Mouse (Mus musculus) layer of hippocampus, adult 11-12 months (tissue): Measurements from ENCODE around the gene Ifrd1.
"Not testable (repeated sequence)": the region's sequence is repeated elsewhere in the genome, so short reads cannot be mapped to it uniquely, and the experiment has no call there.

Experiments
- DNase-seq: peaks from one replicate; pipeline ENCODE4 v3.0.0; 2022; ENCODE audit warnings: low spot score

Gene Ifrd1

GRCm38 (mm10) chr12:40199302-40199701, 49.0 kb downstream of the Ifrd1 start, which contains the start of gene Lsmem1:
TSS of gene Lsmem1 (minus strand) at chr12:40199490.
- no peak for DNase-seq

GRCm38 (mm10) chr12:40198427-40198826, 49.9 kb downstream of the Ifrd1 start:
- no peak for DNase-seq

GRCm38 (mm10) chr12:40198019-40198418, 50.3 kb downstream of the Ifrd1 start:
- no peak for DNase-seq

- DNase-seq, result no peak
Observed at GRCm38 (mm10) chr12:40197511-40197910, 50.8 kb downstream of the Ifrd1 start.

GRCm38 (mm10) chr12:40185474-40185873, 62.8 kb downstream of the Ifrd1 start:
- no peak for DNase-seq

GRCm38 (mm10) chr12:40177089-40177488, 71.2 kb downstream of the Ifrd1 start:
- peak; percentile 15 for DNase-seq

- DNase-seq, result no peak
Observed at GRCm38 (mm10) chr12:40176158-40176557, 72.1 kb downstream of the Ifrd1 start.

GRCm38 (mm10) chr12:40175171-40175570, 73.1 kb downstream of the Ifrd1 start:
- DNase-seq, result not testable (repeated sequence)

- DNase-seq, result no peak
Observed at GRCm38 (mm10) chr12:40171637-40172036, 76.7 kb downstream of the Ifrd1 start.

GRCm38 (mm10) chr12:40169675-40170074, 78.6 kb downstream of the Ifrd1 start:
- no peak for DNase-seq

- DNase-seq, result peak; percentile 27
Observed at GRCm38 (mm10) chr12:40164621-40165020, 83.7 kb downstream of the Ifrd1 start.

GRCm38 (mm10) chr12:40160777-40161176, 87.5 kb downstream of the Ifrd1 start:
- no peak for DNase-seq

GRCm38 (mm10) chr12:40154188-40154587, 94.1 kb downstream of the Ifrd1 start:
- no peak for DNase-seq

- DNase-seq, result no peak
Observed at GRCm38 (mm10) chr12:40152353-40153069, 95.8 kb downstream of the Ifrd1 start.
